Mouse (Mus musculus): ENCODE measurements at regions not wholly inside any gene's neighbourhood (a gene's known extent, or its start where the extent isn't known, plus 50 kb on each side); places are given as distances from the start of the nearest gene placed in this dataset.

DNA sequence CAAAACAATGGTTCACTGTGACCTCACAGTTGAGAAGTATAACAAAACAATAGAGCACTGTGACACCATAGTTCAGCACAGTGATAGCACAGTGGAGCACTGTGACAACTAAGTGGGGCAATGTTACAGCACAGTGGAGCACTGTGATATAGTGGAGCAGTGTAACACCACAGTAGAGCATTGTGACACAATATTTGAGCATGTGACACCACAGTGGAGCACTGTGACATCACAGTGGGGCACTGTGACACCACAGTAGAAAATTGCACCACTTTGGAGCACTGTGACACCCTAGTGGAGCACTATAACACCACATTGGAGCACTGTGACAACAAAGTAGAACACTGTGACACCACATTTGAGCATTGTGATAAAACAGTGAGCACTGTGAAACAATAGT is 2735.6 kb upstream of the Gm8797 start:
- no peak for TF ChIP-seq TAL1 (IDR thresholded peaks at IDR 0.05; ENCODE audit: low read length)
- TF ChIP-seq GATA1 (IDR thresholded peaks at IDR 0.05; ENCODE audit: low read length), result no peak
